Mouse (Mus musculus) forebrain, embryonic 15.5 days (tissue): ENCODE results near the gene Kcnh2. TPM values are rescaled to one million over a fixed set of nuclear protein-coding genes. Genes with fewer than 3 reads are reported as not detected.

ENCODE experiments used
- ATAC-seq: fragments of 200-750 bp; cut with Nextera tagmentation; replicated peaks from 2 replicates; pipeline ENCODE4 v1.8.0; 2017; ENCODE audit warnings: mild to moderate bottlenecking, moderate TSS enrichment, moderate library complexity
- H3K27ac ChIP-seq: fragments of 300-500 bp; sonication (generic); replicated peaks from 2 replicates; pipeline ENCODE4 v1.5.1; 2015; ENCODE audit warnings: mild to moderate bottlenecking, inconsistent platforms
- H3K27me3 ChIP-seq: fragments of 300-500 bp; sonication (generic); 2 replicates; pipeline ENCODE4 v1.6.1; 2015; ENCODE audit warnings: inconsistent platforms
- H3K36me3 ChIP-seq: fragments of 300-500 bp; sonication (generic); 2 replicates; pipeline ENCODE4 v1.6.1; 2015; ENCODE audit warnings: mild to moderate bottlenecking, inconsistent platforms
- H3K4me1 ChIP-seq: fragments of 300-500 bp; sonication (generic); 2 replicates; pipeline ENCODE4 v1.6.1; 2015; ENCODE audit warnings: inconsistent platforms
- H3K4me2 ChIP-seq: fragments of 300-500 bp; sonication (generic); replicated peaks from 2 replicates; pipeline ENCODE4 v1.6.1; 2015; ENCODE audit warnings: mild to moderate bottlenecking, inconsistent platforms
- H3K4me3 ChIP-seq: fragments of 300-500 bp; sonication (generic); 2 replicates; pipeline ENCODE4 v1.5.1; 2015; ENCODE audit warnings: mild to moderate bottlenecking, inconsistent platforms
- H3K9ac ChIP-seq: fragments of 300-500 bp; sonication (generic); replicated peaks from 2 replicates; pipeline ENCODE4 v1.6.1; 2015; ENCODE audit warnings: mild to moderate bottlenecking, inconsistent platforms
- H3K9me3 ChIP-seq: fragments of 300-500 bp; sonication (generic); 2 replicates; pipeline ENCODE4 v1.6.1; 2016; ENCODE audit warnings: inconsistent platforms
- WGBS: fragments of 180-500 bp; shearing (Covaris S2); methylation state at CpG from one replicate; pipeline ENCODE4 v1.1.7; 2015; ENCODE audit warnings: mixed read lengths; 5-methylcytosine and 5-hydroxymethylcytosine counted together
- polyA plus RNA-seq: library from polyadenylated mRNA; unstranded; fragments of >200 nt; fragmentation: Nextera tagmentation; extraction: Ambion mirVana; gene quantifications from 2 replicates; pipeline ENCODE4 v1.2.1, GENCODE M21; 2015

Gene Kcnh2
- polyA plus RNA-seq, 1 experiment from 2014 or later = 6.4 TPM

- Histone ChIP-seq H3K4me3 (no peak overlapping the region), H3K36me3 (no peaks in the 10 kb centered on the region), H3K27ac (no peak overlapping the region), H3K27me3 (no peaks in the 10 kb centered on the region), H3K9ac (no peak overlapping the region), H3K9me3 (no peaks in the 10 kb centered on the region), H3K4me1 (no peaks in the 10 kb centered on the region), H3K4me2 (no peak overlapping the region)
- WGBS = 64% methylated on average over 3 of the region's 3 CpGs
- no peak for ATAC-seq
Observed at GRCm38 (mm10) chr5:24291954-24292353, 59.5 kb downstream of the Kcnh2 start.

DNA sequence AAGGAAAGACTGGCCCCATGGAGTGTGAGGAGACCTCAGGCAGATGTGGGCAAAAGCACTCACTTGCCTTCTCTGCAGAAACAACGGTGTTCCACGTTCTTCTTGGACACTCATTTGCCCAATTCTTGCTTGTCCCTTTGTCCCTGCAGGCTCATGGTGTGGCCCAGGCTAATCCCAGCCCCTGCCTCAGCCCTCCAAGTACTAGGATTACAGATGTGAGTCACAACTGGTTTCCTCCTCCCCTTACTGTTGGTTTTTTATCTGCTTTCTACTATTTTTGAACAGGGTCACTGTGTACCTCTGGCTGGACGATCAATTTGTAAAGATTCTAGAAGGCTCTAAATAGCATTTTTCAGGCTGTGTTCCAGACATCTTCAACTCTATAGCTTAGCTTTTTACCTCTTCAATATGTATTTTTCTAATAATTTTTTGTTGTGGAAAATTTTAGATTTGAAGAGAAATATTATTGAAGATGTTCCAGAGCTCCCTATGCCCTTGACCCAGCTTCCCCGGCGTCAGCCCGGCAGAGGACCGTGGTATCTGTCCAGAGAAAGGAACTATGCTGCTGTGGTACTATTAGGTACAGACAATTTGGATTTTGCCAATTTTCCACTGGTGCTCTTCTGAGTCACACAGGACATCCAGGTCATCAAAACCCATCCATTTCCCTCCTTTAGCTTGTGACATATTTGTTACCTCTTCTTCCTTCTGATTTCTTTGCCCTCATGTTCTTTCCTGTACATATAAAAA is 65.0 kb downstream of the Kcnh2 start:
- H3K27me3 ChIP-seq = no peaks in the 10 kb centered on the region
- H3K9ac ChIP-seq = no peak overlapping the region
- H3K36me3 ChIP-seq = no peaks in the 10 kb centered on the region
- WGBS = 72% methylated on average over 7 of the region's 7 CpGs
- H3K4me3 ChIP-seq = no peak overlapping the region
- no peaks in the 10 kb centered on the region for H3K9me3 ChIP-seq
- no peak for ATAC-seq
- H3K4me1 ChIP-seq = peaks cover 9% of the 10 kb centered on the region
- H3K4me2 ChIP-seq = no peak overlapping the region
- H3K27ac ChIP-seq = no peak overlapping the region

GRCm38 (mm10) chr5:24284145-24284544 is 67.3 kb downstream of the Kcnh2 start:
- no peak overlapping the region for H3K4me2 ChIP-seq
- peak; percentile 72 for ATAC-seq
- no peak overlapping the region for H3K27ac ChIP-seq
- H3K4me3 ChIP-seq = no peak overlapping the region
- WGBS = 43% methylated on average over 6 of the region's 6 CpGs
- no peaks in the 10 kb centered on the region for H3K36me3 ChIP-seq
- no peaks in the 10 kb centered on the region for H3K9me3 ChIP-seq
- no peaks in the 10 kb centered on the region for H3K27me3 ChIP-seq
- peaks cover 9% of the 10 kb centered on the region for H3K4me1 ChIP-seq
- no peak overlapping the region for H3K9ac ChIP-seq

DNA sequence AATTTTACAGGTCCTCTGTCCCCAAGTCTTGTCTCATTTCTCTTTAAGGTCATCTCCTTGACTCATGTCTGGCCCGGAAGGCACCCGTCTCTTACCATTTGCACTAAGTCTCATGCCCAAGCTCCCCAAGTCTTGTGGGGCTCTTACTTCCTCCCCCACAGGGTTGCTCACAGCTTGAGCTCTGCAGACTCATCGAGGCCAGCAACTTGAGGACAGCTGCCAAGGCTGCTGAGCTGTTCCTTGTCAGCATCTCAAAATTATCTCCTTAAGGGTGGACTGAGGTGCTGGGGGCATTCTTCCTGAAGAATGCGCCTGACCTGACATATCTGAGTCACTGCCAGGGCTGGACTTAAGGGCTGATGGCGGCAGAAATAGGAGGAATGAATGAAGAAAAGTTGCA is 68.2 kb downstream of the Kcnh2 start:
- H3K4me2 ChIP-seq = no peak overlapping the region
- no peaks in the 10 kb centered on the region for H3K9me3 ChIP-seq
- H3K27me3 ChIP-seq = no peaks in the 10 kb centered on the region
- H3K27ac ChIP-seq = no peak overlapping the region
- peaks cover 9% of the 10 kb centered on the region for H3K4me1 ChIP-seq
- H3K36me3 ChIP-seq = no peaks in the 10 kb centered on the region
- ATAC-seq = no peak
- WGBS = 82% methylated on average over 5 of the region's 5 CpGs
- no peak overlapping the region for H3K4me3 ChIP-seq
- no peak overlapping the region for H3K9ac ChIP-seq

DNA sequence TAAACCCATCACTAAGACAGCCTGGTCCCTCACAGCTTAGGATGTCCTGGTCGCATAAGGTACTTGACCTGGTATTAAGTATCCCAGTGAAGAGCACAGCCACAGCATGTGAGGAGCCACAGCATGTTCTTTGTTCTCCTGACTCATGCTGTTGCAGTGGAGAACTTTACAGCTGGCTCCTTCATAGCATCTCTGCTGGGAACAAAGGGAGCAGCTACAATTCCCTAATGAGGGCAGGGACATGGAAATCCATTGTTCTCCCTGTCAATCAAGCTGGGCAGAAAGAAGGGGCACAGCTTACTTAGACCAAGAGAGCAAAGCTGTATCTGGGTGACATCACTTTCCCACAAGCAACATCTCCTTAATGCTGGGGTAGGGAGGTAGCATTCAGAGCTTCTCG is 70.9 kb downstream of the Kcnh2 start:
- H3K9me3 ChIP-seq = no peaks in the 10 kb centered on the region
- no peak overlapping the region for H3K4me2 ChIP-seq
- no peaks in the 10 kb centered on the region for H3K27me3 ChIP-seq
- 30% methylated on average over 2 of the region's 2 CpGs for WGBS
- H3K36me3 ChIP-seq = no peaks in the 10 kb centered on the region
- no peak overlapping the region for H3K27ac ChIP-seq
- ATAC-seq = no peak
- H3K4me3 ChIP-seq = no peak overlapping the region
- peaks cover 9% of the 10 kb centered on the region for H3K4me1 ChIP-seq
- H3K9ac ChIP-seq = no peak overlapping the region

DNA sequence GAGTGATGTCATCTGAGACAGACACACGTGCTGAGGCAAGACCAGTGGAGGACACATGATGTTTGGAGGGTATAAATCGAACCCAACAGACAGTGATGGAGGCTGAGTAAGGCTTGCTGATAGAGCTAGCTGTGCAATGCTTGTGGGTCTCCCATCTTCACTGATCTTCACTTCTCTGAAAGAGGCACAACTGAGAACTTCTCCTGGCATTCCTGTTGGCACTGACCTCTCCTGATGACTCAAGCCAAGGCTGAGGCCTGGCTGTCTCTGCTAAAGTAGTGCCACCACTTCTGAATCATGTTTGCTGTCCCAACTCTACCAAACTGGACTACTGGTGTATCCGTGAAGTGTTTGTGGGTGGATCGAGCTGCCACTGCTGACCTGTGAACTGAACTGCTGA is 71.9 kb downstream of the Kcnh2 start:
- Histone ChIP-seq H3K27ac (no peak overlapping the region), H3K4me2 (no peak overlapping the region), H3K36me3 (no peaks in the 10 kb centered on the region), H3K27me3 (no peaks in the 10 kb centered on the region), H3K4me1 (peaks cover 9% of the 10 kb centered on the region), H3K9me3 (no peaks in the 10 kb centered on the region), H3K9ac (no peak overlapping the region), H3K4me3 (no peak overlapping the region)
- no peak for ATAC-seq
- 88% methylated on average over 4 of the region's 4 CpGs for WGBS

DNA sequence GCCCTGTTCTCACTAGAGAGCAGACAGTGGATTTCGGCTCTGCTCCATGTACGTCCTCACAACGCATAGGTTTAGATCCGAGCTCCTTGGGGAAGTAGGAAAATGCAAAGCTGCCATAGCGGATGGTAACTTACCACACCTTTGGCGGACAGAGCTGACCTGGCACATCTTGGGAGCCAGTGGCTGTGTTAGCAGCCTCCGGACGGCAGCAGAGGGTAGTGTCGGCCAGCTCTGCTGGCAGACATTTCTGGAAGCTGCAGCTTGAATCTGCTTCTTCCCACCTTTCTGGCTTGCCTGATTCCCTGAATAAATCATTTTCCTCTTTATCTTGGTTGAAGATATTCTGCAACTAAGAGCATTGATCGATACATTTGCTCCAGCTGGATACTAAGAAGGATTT is 73.2 kb downstream of the Kcnh2 start:
- Histone ChIP-seq H3K4me1 (no peaks in the 10 kb centered on the region), H3K27me3 (no peaks in the 10 kb centered on the region), H3K9me3 (no peaks in the 10 kb centered on the region), H3K9ac (no peak overlapping the region), H3K4me2 (no peak overlapping the region), H3K36me3 (no peaks in the 10 kb centered on the region), H3K4me3 (no peak overlapping the region), H3K27ac (no peak overlapping the region)
- WGBS = 86% methylated on average over 10 of the region's 10 CpGs
- no peak for ATAC-seq

DNA sequence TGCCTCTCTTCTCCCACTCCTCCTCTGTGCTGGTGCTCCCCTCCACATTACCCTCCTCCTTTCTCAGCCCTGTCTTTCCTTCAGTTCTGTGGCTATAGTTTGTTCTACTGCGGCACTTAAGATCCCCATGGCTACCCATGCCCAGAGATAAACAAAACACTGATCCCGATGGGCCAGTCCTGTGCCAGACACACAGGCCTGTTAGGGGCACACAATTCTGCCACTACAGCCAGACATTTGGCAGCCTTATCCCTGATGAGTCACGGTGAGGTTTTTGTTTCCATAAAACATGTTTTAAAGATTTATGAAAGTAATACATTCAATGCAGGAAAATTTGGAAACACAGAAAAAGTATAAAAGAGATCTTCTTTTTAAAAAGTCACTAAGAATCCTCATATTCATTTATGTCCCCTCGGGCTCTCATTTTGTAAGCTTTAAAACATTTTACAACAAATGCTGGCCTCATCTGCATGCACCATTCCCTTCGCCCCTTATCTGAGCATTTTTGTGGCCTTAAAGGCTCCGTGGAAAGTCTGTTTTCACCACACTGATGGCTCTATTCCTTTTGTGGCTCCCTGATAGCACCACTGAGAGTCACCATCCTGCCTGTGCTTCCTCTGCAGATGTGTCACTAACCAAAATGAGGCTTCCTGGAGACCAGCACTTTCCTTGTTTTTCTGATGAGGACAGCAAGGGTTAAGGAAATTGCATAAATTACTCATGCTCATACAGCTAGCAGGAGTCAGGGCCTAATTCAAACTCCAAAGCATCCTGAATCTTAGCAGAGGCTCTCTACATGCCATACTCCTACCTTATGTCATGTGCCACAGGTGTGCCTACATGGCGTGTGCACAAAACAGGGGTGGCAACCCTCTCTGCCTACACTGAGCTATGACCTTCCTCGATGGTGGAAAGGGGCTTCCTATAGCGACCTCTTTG is 77.5 kb downstream of the Kcnh2 start:
- 67% methylated on average over 9 of the region's 9 CpGs for WGBS
- no peaks in the 10 kb centered on the region for H3K9me3 ChIP-seq
- ATAC-seq = no peak
- H3K4me2 ChIP-seq = no peak overlapping the region
- no peaks in the 10 kb centered on the region for H3K36me3 ChIP-seq
- H3K27ac ChIP-seq = no peak overlapping the region
- H3K27me3 ChIP-seq = no peaks in the 10 kb centered on the region
- H3K9ac ChIP-seq = no peak overlapping the region
- no peaks in the 10 kb centered on the region for H3K4me1 ChIP-seq
- no peak overlapping the region for H3K4me3 ChIP-seq

- no peaks in the 10 kb centered on the region for H3K9me3 ChIP-seq
- H3K27ac ChIP-seq = no peak overlapping the region
- H3K27me3 ChIP-seq = no peaks in the 10 kb centered on the region
- no peaks in the 10 kb centered on the region for H3K36me3 ChIP-seq
- no peak overlapping the region for H3K4me3 ChIP-seq
- H3K4me1 ChIP-seq = 0 out of 2 replicates have a peak, but pooled peaks cover 4% of the 10 kb centered on the region
- no peak overlapping the region for H3K9ac ChIP-seq
- 73% methylated on average over 4 of the region's 4 CpGs for WGBS
- no peak overlapping the region for H3K4me2 ChIP-seq
- ATAC-seq = no peak
Observed at GRCm38 (mm10) chr5:24270941-24271340, 80.5 kb downstream of the Kcnh2 start.

Other genes starting within 250 kb of the Kcnh2 start
- gene Nupl2, start 186.6 kb downstream of the Kcnh2 start, polyA plus RNA-seq = 15.4 and 16.0 TPM in 2 replicates
- gene Nos3, start 13.2 kb upstream of the Kcnh2 start, polyA plus RNA-seq = 7.4 TPM in 2 replicates
- gene Atg9b, start 40.5 kb upstream of the Kcnh2 start, polyA plus RNA-seq = 0.64 and 0.93 TPM in 2 replicates
- gene Abcb8, start 42.1 kb upstream of the Kcnh2 start, polyA plus RNA-seq = 47.9 and 48.7 TPM in 2 replicates
- gene Asic3, start 61.8 kb upstream of the Kcnh2 start, polyA plus RNA-seq = 0.22 and 0.59 TPM in 2 replicates
- gene Cdk5, start 71.9 kb upstream of the Kcnh2 start, polyA plus RNA-seq = 106 and 114 TPM in 2 replicates
- 18.5 and 23.7 TPM in 2 replicates for gene Slc4a2, start 72.2 kb upstream of the Kcnh2 start, polyA plus RNA-seq
- 90.6 and 91.4 TPM in 2 replicates for gene Fastk, start 93.7 kb upstream of the Kcnh2 start, polyA plus RNA-seq
- 39.4 and 40.1 TPM in 2 replicates for gene Tmub1, start 96.2 kb upstream of the Kcnh2 start, polyA plus RNA-seq
- 76.9 and 108 TPM in 2 replicates for gene Agap3, start 100.6 kb upstream of the Kcnh2 start, polyA plus RNA-seq
- 1.2 and 2.3 TPM in 2 replicates for gene Gbx1, start 175.6 kb upstream of the Kcnh2 start, polyA plus RNA-seq
- 0.11 and 0.42 TPM in 2 replicates for gene Asb10, start 189.4 kb upstream of the Kcnh2 start, polyA plus RNA-seq
- 0.42 and 0.56 TPM in 2 replicates for gene 4931409K22Rik, start 205.2 kb upstream of the Kcnh2 start, polyA plus RNA-seq
- 101 and 106 TPM in 2 replicates for gene Abcf2, start 225.9 kb upstream of the Kcnh2 start, polyA plus RNA-seq
- 19.7 and 21.1 TPM in 2 replicates for gene Chpf2, start 235.1 kb upstream of the Kcnh2 start, polyA plus RNA-seq